Mouse (Mus musculus) adrenal gland, postnatal 25 days (tissue): ENCODE results near the gene Tfap2c. TPM values are rescaled to one million over a fixed set of nuclear protein-coding genes. Genes with fewer than 3 reads are reported as not detected.

ENCODE experiments used
- DNase-seq: peaks from one replicate; pipeline ENCODE4 v3.0.0; 2021; ENCODE audit warnings: mixed read lengths
- total RNA-seq: library from RNA; stranded (reverse); gene quantifications from 2 replicates; pipeline ENCODE4 v1.2.3, GENCODE M21; 2021

The Tfap2c gene
- total RNA-seq, 1 experiment from 2014 or later: not detected

GRCm38 (mm10) chr2:172551081-172551720 lies 1.8 kb downstream of the Tfap2c start:
- no peak for DNase-seq

- no peak for DNase-seq
Observed at GRCm38 (mm10) chr2:172551872-172552271, 2.5 kb downstream of the Tfap2c start.

GRCm38 (mm10) chr2:172552666-172553065 lies 3.3 kb downstream of the Tfap2c start:
- DNase-seq: no peak

- no peak for DNase-seq
Observed at GRCm38 (mm10) chr2:172554211-172554610, 4.8 kb downstream of the Tfap2c start.

GRCm38 (mm10) chr2:172558674-172559468 lies 9.5 kb downstream of the Tfap2c start:
- no peak for DNase-seq

- no peak for DNase-seq
Observed at GRCm38 (mm10) chr2:172561016-172561415, 11.6 kb downstream of the Tfap2c start.

- no peak for DNase-seq
Observed at GRCm38 (mm10) chr2:172567835-172568234, 18.4 kb downstream of the Tfap2c start.

GRCm38 (mm10) chr2:172568466-172568865 lies 19.1 kb downstream of the Tfap2c start:
- DNase-seq: no peak

- DNase-seq: no peak
Observed at GRCm38 (mm10) chr2:172577196-172577766, 27.9 kb downstream of the Tfap2c start.

- peak; percentile 28 for DNase-seq
Observed at GRCm38 (mm10) chr2:172579221-172579620, 29.8 kb downstream of the Tfap2c start.

- DNase-seq: peak; percentile 10
Observed at GRCm38 (mm10) chr2:172580536-172581265, 31.3 kb downstream of the Tfap2c start.

- DNase-seq: no peak
Observed at GRCm38 (mm10) chr2:172583312-172583711, 33.9 kb downstream of the Tfap2c start.

- no peak for DNase-seq
Observed at GRCm38 (mm10) chr2:172585329-172585728, 35.9 kb downstream of the Tfap2c start.

GRCm38 (mm10) chr2:172589048-172589447 lies 39.7 kb downstream of the Tfap2c start:
- DNase-seq: no peak

- no peak for DNase-seq
Observed at GRCm38 (mm10) chr2:172590839-172591238, 41.4 kb downstream of the Tfap2c start.

GRCm38 (mm10) chr2:172594326-172594725 lies 44.9 kb downstream of the Tfap2c start:
- DNase-seq: no peak

GRCm38 (mm10) chr2:172597056-172597455 lies 47.7 kb downstream of the Tfap2c start:
- no peak for DNase-seq

GRCm38 (mm10) chr2:172597881-172598280 lies 48.5 kb downstream of the Tfap2c start:
- DNase-seq: peak; percentile 17

- DNase-seq: no peak
Observed at GRCm38 (mm10) chr2:172604625-172605024, 55.2 kb downstream of the Tfap2c start.

- DNase-seq: no peak
Observed at GRCm38 (mm10) chr2:172605642-172606041, 56.2 kb downstream of the Tfap2c start.

- DNase-seq: peak; percentile 31
Observed at GRCm38 (mm10) chr2:172607710-172608109, 58.3 kb downstream of the Tfap2c start.
